Mouse (Mus musculus) thymus, postnatal 0 days (tissue): ENCODE results near the gene Rrh. TPM values are rescaled to one million over a fixed set of nuclear protein-coding genes. Genes with fewer than 3 reads are reported as not detected.
"Not testable (repeated sequence)": the region's sequence is repeated elsewhere in the genome, so short reads cannot be mapped to it uniquely, and the experiment has no call there.

Experiments
- DNase-seq: peaks from one replicate; pipeline ENCODE4 v3.0.0-alpha.2; 2015; ENCODE audit warnings: low spot score
- polyA plus RNA-seq: library from polyadenylated mRNA; unstranded; fragments of >200 nt; fragmentation: Nextera tagmentation; extraction: Ambion mirVana; gene quantifications from 2 replicates; pipeline ENCODE4 v1.2.1, GENCODE M21; 2015

Gene Rrh
- polyA plus RNA-seq, 1 experiment from 2014 or later: not detected

GRCm38 (mm10) chr3:129793801-129794200 lies 28.6 kb downstream of the Rrh start:
- no peak for DNase-seq

GRCm38 (mm10) chr3:129782746-129783145 lies 39.6 kb downstream of the Rrh start:
- DNase-seq: no peak

- DNase-seq: no peak
Observed at GRCm38 (mm10) chr3:129781435-129781834, 41.0 kb downstream of the Rrh start.

GRCm38 (mm10) chr3:129771210-129771609 lies 51.2 kb downstream of the Rrh start:
- no peak for DNase-seq

GRCm38 (mm10) chr3:129766971-129767794 lies 55.2 kb downstream of the Rrh start:
- no peak for DNase-seq

- DNase-seq: no peak
Observed at GRCm38 (mm10) chr3:129766106-129766505, 56.3 kb downstream of the Rrh start.

- not testable (repeated sequence) for DNase-seq
Observed at GRCm38 (mm10) chr3:129757599-129757998, 64.8 kb downstream of the Rrh start.

GRCm38 (mm10) chr3:129754650-129755604 lies 67.5 kb downstream of the Rrh start, which contains the start of gene Egf:
Gene Egf, minus strand, starts transcription at chr3:129755316.
- no peak for DNase-seq

Other genes with a start within 250 kb of the Rrh start
- 0.87 and 0.95 TPM in 2 replicates for gene Egf, start 67.3 kb downstream of the Rrh start, polyA plus RNA-seq
- not detected in 2 replicates for gene Lrit3, start 18.6 kb downstream of the Rrh start, polyA plus RNA-seq
- 63.9 and 65.8 TPM in 2 replicates for gene Gar1, start 8.8 kb upstream of the Rrh start, polyA plus RNA-seq
- gene Cfi, start 13.3 kb upstream of the Rrh start, polyA plus RNA-seq: 0.13 and 0.18 TPM in 2 replicates
- 71.7 and 77.5 TPM in 2 replicates for gene Pla2g12a, start 56.0 kb upstream of the Rrh start, polyA plus RNA-seq
- 119 and 125 TPM in 2 replicates for gene Casp6, start 78.8 kb upstream of the Rrh start, polyA plus RNA-seq
- 28.3 and 29.9 TPM in 2 replicates for gene Mcub, start 147.6 kb upstream of the Rrh start, polyA plus RNA-seq
- 24.0 and 26.2 TPM in 2 replicates for gene Sec24b, start 239.0 kb upstream of the Rrh start, polyA plus RNA-seq